Mouse (Mus musculus) neural tube, embryonic 12.5 days (tissue): ENCODE measurements at regions not wholly inside any gene's neighbourhood (a gene's known extent, or its start where the extent isn't known, plus 50 kb on each side); places are given as distances from the start of the nearest gene placed in this dataset.
"Not testable (repeated sequence)": the region's sequence is repeated elsewhere in the genome, so short reads cannot be mapped to it uniquely, and the experiment has no call there.

Experiments used
- ATAC-seq: fragments of 200-750 bp; cut with Nextera tagmentation; 2 replicates; pipeline ENCODE4 v1.8.0; 2017; ENCODE audit warnings: low read depth, mild to moderate bottlenecking, moderate TSS enrichment, moderate library complexity; ENCODE audit not compliant: low FRiP score
- H3K27ac ChIP-seq: fragments of 300-500 bp; sonication (generic); 2 replicates; pipeline ENCODE4 v1.5.1; 2016
- H3K27me3 ChIP-seq: fragments of 300-500 bp; sonication (generic); replicated peaks from 2 replicates; pipeline ENCODE4 v1.6.1; 2016; ENCODE audit warnings: mild to moderate bottlenecking
- H3K36me3 ChIP-seq: fragments of 300-500 bp; sonication (generic); 2 replicates; pipeline ENCODE4 v1.6.1; 2016; ENCODE audit warnings: mild to moderate bottlenecking
- H3K4me1 ChIP-seq: fragments of 300-500 bp; sonication (generic); 2 replicates; pipeline ENCODE4 v1.6.1; 2016
- H3K4me2 ChIP-seq: fragments of 300-500 bp; sonication (generic); replicated peaks from 2 replicates; pipeline ENCODE4 v1.6.1; 2016; ENCODE audit warnings: mild to moderate bottlenecking
- H3K4me3 ChIP-seq: fragments of 300-500 bp; sonication (generic); 2 replicates; pipeline ENCODE4 v1.5.1; 2016
- H3K9ac ChIP-seq: fragments of 300-500 bp; sonication (generic); 2 replicates; pipeline ENCODE4 v1.6.1; 2016; ENCODE audit warnings: mild to moderate bottlenecking
- H3K9me3 ChIP-seq: fragments of 300-500 bp; sonication (generic); 2 replicates; pipeline ENCODE4 v1.6.1; 2016; ENCODE audit warnings: mild to moderate bottlenecking
- WGBS: fragments of 180-500 bp; shearing (Covaris S2); methylation state at CpG from one replicate; pipeline ENCODE4 v1.1.7; 2016; 5-methylcytosine and 5-hydroxymethylcytosine counted together

- not testable (repeated sequence) for H3K27ac ChIP-seq, ATAC-seq, H3K9ac ChIP-seq, H3K4me2 ChIP-seq, H3K27me3 ChIP-seq, H3K9me3 ChIP-seq, H3K36me3 ChIP-seq, H3K4me1 ChIP-seq, H3K4me3 ChIP-seq
- 94% methylated on average over 4 of the region's 4 CpGs for WGBS
These were observed 415.1 kb downstream of the Sis start for GRCm38 (mm10) chr3:72552597-72552996.

GRCm38 (mm10) chr3:72534010-72534409, 433.7 kb downstream of the Sis start:
- Histone ChIP-seq H3K9ac (no peak overlapping the region), H3K4me1 (no peaks in the 10 kb centered on the region), H3K27me3 (no peaks in the 10 kb centered on the region), H3K36me3 (no peaks in the 10 kb centered on the region), H3K4me2 (no peak overlapping the region), H3K4me3 (no peak overlapping the region), H3K27ac (no peak overlapping the region), H3K9me3 (no peaks in the 10 kb centered on the region)
- no peak for ATAC-seq
- 90% methylated on average over 4 of the region's 4 CpGs for WGBS

GRCm38 (mm10) chr3:72525771-72526170, 441.9 kb downstream of the Sis start:
- H3K4me1 ChIP-seq, H3K27me3 ChIP-seq, H3K36me3 ChIP-seq, ATAC-seq, H3K27ac ChIP-seq, H3K9ac ChIP-seq, H3K9me3 ChIP-seq, H3K4me2 ChIP-seq, H3K4me3 ChIP-seq: not testable (repeated sequence)
- 82% methylated on average over 1 of the region's 1 CpGs for WGBS

GRCm38 (mm10) chr3:72517846-72518245, 449.8 kb downstream of the Sis start:
- not testable (repeated sequence) for H3K27ac ChIP-seq, H3K4me1 ChIP-seq, H3K9me3 ChIP-seq, H3K4me2 ChIP-seq, ATAC-seq, H3K9ac ChIP-seq, H3K4me3 ChIP-seq, H3K27me3 ChIP-seq, H3K36me3 ChIP-seq
- 86% methylated on average over 3 of the region's 3 CpGs for WGBS

- no peaks in the 10 kb centered on the region for H3K4me1 ChIP-seq
- H3K4me3 ChIP-seq: no peak overlapping the region
- peak; percentile 50; the same call in 1 of the 2 replicates for ATAC-seq
- no peak overlapping the region for H3K27ac ChIP-seq
- WGBS: 35% methylated on average over 4 of the region's 4 CpGs
- H3K9ac ChIP-seq: no peak overlapping the region
- no peaks in the 10 kb centered on the region for H3K27me3 ChIP-seq
- no peaks in the 10 kb centered on the region for H3K36me3 ChIP-seq
- H3K4me2 ChIP-seq: no peak overlapping the region
- H3K9me3 ChIP-seq: no peaks in the 10 kb centered on the region
These were observed 463.4 kb downstream of the Sis start for GRCm38 (mm10) chr3:72504281-72504680.

GRCm38 (mm10) chr3:72501754-72502153, 465.9 kb downstream of the Sis start:
- H3K36me3 ChIP-seq: no peaks in the 10 kb centered on the region
- no peak overlapping the region for H3K27ac ChIP-seq
- H3K4me1 ChIP-seq: no peaks in the 10 kb centered on the region
- no peaks in the 10 kb centered on the region for H3K9me3 ChIP-seq
- H3K9ac ChIP-seq: no peak overlapping the region
- 79% methylated on average over 2 of the region's 2 CpGs for WGBS
- H3K4me3 ChIP-seq: no peak overlapping the region
- no peaks in the 10 kb centered on the region for H3K27me3 ChIP-seq
- ATAC-seq: no peak
- H3K4me2 ChIP-seq: no peak overlapping the region

GRCm38 (mm10) chr3:72455326-72455725, 512.3 kb downstream of the Sis start:
- no peak overlapping the region for H3K9ac ChIP-seq
- no peak overlapping the region for H3K4me2 ChIP-seq
- WGBS: 23% methylated on average over 1 of the region's 1 CpGs
- no peak overlapping the region for H3K27ac ChIP-seq
- no peak overlapping the region for H3K4me3 ChIP-seq
- no peaks in the 10 kb centered on the region for H3K4me1 ChIP-seq
- H3K27me3 ChIP-seq: no peaks in the 10 kb centered on the region
- H3K36me3 ChIP-seq: no peaks in the 10 kb centered on the region
- no peak for ATAC-seq
- H3K9me3 ChIP-seq: no peaks in the 10 kb centered on the region
